Mouse (Mus musculus) right cerebral cortex, postnatal 14 days (tissue): ENCODE results near the gene Btbd9.
A peak's percentile ranks its signal among the peaks of the same experiment; 100 is the strongest.

Experiments
- DNase-seq: peaks from one replicate; pipeline ENCODE4 v3.0.0; 2022

Gene Btbd9

DNA sequence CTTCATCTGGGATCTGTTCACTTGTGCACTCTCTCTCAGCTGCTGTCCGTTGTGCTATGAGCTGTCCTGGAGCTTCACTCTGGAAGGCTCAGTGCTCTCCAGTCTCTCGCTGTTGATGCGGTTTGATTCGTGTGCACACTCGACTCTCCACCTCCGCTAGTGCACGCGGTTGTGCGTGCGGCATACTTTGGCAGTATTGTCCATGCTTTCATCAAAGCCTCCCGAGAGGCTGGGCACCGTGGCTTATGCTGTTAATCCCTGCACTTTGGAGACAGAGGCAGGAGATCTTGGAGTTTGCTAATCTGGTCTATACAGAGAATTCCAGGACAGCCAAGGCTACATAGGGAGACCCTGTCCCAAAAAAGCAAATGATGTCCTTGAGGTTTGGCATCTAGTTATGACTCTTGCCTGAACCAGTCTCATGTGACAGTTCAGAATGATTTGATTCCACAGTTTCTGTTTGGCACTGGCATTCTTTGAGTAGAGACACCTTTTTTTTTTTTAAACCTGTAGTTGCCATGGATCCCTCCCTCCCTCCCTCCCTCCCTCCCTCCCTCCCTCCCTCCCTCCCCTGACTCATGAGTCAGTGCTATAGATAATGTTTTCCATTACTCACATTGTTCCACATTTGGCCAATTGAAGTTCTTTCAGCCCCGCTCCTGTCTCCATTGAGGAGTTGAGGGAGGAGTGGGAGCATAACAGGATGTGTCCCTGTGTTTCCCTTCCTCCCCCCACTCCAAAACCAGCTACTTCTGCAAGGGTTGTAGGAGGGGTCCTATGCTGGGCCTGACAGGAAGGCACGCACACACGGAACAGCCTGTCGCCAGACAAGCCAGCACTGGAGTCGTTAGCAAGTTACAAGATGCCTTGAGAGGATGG is 379.6 kb downstream of the Btbd9 start:
- DNase-seq, result peak; percentile 22

DNA sequence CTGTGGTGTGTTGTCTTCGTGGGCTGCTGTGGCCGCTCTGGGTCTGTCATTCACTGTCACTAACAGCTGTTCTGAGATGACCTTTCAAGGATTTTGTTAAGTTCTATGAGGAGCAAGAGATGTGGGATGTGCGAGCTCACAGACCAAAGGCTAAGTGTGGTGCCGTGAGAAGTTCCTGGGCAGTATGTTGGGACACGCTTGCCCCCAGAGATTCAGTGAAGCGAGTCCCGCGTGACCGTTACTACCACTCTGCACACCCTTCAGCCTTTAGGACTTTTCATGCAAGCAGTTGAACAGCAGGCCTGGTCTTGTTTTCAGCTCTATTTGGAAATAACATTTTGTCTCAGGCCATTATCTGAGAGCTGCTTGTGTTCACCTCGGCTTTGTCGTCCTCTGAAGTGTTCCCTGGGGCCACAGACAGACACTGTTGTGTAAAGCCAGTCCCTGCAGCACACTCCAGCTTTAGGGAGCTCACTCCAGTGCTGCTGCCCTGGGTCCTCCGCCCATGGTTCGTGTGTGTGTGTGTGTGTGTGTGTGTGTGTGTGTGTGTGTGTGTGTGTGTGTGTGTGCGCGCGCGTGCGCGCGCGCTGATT is 380.6 kb downstream of the Btbd9 start:
- peak; percentile 4 for DNase-seq

DNA sequence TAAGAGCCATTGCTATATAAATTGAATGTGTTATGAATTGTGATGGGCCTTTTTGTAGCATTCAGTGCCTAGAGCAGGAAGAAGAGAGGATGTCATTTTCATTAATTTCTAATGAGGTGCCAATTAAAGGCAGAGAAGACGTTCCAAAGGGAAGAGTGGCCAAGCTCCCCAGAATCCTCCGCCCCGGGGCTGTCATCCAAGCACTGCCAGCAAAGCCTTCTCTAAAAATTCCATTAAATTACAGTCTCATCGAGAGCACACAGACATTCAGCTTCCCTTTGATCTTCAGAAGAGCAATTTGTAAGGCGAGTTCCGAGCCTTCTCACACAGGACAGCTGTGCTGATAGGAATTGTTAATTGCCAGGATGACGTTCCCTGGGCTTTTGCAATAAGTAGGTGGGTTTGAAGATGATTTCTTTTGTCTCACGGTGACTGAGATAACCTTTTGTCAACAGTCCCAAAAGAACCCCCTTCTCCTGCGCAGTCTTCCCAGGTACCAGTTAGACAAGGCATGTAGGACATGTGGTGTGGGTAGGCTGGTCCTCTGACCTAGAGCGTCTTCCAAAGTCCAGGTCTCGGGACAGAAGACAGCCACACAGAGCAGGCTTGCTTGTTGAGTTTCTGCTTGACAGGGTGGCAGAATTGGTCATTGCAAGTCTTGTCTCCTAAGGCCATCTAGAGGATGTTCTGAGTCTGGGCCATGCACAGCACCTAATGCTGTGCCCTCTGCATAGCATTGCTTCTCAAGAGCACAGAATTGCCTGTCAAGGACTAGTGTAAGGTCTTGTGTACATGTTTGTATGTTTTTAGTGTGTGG is 381.5 kb downstream of the Btbd9 start:
- peak; percentile 2 for DNase-seq

DNA sequence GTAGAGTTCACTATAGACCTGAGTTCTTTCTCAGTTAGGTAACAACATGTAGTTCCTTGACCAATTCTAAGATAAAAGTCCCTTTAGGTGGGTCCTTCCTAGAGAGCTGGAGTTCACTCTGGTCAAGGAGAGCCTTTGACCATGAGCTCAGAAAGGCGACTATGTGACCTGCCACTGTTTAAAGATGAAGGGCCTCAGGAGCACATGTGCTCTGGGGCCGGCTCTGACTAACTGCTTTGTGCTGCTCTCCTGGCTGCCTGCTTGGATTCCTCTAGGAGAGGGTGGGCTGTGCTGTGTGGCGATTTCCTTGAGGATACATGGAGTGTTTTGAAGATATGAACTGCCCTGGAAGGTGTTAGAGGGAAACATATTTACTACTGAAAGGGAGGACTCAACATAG is 382.2 kb downstream of the Btbd9 start:
- DNase-seq, result peak; percentile 3

DNA sequence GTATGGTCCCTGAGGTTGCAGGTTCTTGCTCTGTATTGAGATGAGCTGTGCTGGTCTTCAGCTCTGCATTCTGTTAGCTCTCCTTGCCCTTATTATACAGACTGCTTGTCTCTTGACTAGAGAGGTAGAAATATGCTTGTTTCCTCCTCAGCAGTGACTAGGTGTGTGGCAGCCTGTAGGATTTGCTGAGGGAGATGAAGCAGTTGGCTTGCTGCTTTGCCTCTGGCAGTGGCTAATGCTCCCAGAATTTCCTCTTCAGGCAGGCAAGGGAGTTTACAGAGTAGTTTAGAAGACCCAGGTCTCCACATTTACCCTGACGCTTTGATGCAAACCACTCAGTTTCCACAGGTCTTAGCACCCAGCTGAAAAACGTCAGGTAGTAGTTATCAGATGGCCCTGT is 382.7 kb downstream of the Btbd9 start:
- DNase-seq, result peak; percentile 2

DNA sequence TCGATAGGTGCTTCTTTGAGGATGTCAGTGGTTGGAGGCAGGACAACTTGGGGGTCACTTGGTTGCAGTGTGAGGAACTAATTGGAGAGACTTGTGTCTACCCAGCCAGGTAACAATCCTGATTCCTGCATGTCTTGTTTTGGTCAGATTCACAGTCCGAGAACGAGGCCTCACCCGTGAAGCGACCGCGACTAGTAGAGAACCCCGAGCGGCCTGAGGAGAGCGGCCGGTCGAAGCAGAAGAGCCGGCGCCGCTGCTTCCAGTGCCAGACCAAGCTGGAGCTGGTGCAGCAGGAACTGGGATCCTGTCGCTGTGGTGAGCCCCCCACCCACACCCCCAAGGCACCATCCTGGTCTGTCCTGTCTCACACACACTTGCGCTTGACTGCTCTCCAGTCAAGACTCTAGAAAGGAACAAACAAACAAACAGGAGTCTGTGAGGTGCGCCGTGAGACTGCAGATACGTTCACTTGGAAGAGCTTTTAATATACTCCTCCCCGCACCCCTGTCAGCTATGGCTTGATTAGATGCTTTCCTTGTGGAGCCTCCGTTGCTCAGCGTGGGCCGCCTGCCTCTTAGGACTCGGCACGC is 383.8 kb downstream of the Btbd9 start:
- peak; percentile 9 for DNase-seq

DNA sequence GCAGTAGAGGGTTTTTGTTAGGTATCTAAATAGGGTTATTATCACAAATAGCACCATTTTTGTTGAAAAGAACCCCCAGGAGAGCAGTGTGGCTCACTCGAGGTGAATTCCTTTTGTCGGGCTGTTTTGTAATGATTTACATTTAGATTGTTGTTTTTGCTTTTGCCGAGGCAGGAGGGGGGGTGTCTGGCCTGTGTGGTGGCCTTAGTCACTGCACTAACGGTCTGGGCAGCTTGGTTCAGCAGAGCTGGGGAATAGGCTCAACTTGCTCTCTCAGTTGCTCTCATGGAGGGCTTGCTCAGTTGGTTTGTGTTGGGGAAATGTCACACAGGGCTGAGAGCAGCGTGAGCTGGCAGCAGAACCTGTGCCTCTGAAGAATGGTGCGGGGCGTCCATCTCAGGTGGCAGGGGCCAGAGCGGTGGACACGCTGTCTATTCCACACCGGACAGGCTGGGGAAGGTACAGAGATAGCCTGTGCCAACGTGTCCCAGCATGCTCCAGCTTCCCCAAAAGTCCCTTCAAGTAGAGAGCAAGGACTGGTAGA is 385.1 kb downstream of the Btbd9 start:
- no peak for DNase-seq

DNA sequence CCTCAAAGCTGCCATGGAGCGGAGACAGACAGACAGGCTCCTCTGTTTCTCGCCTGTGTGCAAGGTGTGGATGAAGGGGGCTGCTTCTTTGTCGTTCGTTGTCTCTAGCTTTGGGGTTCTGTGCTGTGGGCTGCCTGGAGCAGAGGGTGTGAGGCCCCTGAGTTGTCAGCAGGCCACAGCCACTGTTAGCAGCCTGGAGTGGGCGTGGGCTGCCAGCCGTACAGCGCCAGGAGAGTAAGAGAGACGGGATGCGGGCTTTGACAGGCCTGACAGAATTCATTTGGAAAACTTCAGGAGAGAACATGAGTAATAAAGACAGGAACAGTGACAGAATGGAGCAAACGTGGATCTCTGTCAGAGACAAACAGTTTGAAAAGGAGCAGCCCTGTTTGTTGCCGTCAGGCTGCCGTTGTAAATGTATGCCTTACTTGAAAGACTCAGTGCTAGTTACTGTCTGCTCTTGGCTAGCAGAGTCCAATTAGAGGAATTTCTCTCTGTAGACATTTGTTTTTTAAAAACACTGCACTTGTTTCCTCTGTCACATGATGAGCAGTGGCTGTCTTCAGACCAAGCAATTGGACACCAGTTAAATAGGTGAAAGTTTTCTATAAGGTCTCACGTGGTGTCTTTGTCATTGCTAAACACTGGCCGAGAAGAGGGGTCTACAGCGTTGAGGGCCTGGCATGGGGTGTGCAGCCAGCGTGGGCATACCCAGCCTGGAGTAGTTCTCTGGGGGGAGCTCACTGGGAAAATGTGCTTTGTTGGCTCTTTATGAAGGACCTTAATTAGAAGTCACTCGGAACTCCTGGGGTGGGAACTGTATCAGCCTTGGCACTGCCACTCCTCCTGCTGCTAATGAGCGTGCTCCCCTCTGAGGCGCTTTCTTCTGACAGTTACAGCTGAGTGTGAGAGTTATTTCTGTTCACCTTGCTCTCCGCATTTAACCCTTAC is 388.0 kb downstream of the Btbd9 start:
- DNase-seq, result no peak

DNA sequence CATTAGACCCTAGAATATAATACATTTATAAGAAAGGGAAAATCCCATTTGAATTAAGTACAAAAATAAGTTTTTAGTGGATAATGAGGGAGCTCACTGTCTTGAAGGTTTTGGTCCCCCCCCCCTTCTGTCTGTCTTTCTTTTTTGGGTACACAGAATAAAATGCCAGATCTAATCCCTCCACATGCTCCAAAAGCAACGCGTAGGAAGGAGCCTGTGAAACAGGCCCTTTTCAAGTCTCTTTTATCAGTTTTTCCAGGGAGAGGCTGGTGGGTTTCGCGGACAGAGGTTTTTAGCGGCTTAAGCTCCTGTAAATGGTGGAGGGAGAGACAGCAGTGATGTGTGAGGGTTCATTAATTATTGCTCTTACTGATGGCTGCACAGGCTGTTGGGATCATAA is 388.7 kb downstream of the Btbd9 start:
- no peak for DNase-seq

DNA sequence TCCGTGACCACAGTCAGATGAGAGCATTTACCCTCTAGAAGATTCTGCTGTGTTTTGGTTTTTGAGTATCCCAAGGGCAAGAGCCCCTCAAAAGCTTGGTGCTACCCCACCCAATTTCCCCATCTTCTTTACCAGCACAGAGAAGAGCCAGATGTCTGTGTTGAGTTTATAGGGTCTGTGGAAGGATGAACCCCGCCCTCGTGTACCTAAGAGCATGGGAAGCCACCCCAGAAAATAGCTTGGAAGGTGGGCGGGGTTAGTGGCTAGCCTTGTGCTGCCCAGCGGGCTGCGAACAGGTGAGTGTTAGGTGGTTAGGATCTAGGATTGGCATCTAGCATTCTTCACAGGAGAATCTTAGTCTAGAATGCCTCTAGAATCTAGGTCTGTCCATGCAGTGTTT is 389.1 kb downstream of the Btbd9 start:
- DNase-seq, result no peak

DNA sequence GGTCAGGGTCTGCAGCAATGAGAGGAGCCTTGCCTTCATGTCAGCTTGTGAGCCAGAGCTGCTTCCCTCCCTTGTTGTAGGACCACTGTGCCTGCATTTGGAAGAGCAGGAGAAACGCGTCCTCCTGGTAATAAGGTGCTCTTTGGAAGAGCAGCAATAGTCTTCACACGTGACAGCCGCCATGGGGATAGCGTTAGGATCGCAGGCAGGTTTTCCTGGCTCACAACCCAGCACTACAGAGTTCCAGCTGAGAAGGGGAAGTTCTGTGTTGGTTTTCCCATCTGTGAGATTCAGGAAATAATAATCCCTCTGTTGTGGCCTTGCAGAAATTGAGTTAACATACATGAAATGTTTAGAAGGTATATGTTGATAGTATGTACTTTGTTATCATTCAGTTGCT is 392.7 kb downstream of the Btbd9 start:
- no peak for DNase-seq

DNA sequence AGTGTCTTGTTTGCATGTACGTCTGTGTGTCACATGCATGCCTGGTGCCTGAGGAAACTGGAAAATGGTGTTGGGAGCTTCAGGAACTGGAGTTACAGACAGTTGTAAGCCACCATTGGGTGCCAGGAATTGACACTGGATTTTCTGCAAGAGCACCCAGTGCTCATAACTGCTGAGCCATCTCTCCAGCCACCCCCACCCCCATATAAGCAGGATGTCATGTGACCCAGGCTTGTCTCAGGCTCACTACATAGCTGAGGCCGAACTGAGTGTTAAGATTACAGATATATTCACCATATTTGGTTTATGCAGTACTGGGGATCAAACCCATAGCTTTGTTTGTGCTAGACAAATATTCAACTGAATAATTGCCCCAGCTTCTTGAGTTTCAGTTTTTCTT is 394.2 kb downstream of the Btbd9 start:
- DNase-seq, result no peak

DNA sequence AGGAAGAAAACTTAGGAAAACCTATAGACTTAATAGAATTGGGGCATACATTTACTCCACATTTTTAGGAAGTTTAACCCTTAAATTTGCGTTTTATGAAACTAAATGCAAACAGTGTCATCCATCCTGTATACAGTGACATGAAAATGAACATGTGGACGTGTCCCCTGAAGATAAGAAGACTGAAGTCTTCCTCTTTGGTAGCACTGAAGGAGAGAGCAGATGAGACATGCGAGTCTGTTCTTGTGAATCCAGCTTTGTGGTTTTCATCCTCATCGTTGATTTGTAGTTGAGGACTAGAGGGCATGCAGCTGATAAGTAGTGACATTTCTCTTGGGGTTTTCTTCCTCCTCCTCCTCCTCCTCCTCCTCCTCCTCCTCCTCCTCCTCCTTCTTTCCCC is 394.7 kb downstream of the Btbd9 start:
- no peak for DNase-seq

DNA sequence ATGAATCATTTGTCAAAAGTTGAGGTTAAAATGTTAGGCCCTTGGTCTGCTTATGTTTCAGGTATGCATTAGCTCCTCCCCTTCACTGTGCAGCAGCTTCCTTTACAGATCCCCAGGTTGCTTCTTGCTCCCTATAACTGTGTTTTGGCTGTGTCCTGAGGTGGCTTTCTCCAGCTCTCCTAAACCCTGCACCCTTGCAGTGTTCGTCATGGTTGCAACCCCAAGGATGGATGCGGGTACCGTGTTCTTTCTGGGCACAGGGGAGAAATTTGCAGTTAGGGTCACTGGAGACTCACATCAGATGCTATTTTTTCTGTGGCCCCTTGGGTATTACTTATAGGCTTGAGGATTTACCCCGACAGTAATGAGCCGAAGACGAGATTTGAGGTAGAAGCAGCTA is 396.1 kb downstream of the Btbd9 start:
- no peak for DNase-seq

DNA sequence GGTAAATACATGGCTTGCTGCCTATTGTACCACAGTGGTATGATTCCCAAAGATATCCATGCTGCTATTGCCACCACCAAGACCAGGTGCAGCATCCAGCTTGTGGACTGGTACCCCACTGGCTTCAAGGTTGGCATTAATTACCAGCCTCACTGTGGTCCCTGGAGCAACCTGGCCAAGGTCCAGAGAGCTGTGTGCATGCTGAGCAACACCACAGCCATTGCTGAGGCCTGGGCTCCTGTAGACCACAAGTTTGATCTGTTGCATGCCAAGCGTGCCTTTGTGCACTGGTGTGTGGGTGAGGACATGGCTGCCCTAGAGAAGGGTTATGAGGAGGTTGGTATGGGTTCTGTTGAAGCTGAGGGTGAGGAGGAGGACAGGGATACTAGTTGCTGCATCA is 397.9 kb downstream of the Btbd9 start:
- no peak for DNase-seq

DNA sequence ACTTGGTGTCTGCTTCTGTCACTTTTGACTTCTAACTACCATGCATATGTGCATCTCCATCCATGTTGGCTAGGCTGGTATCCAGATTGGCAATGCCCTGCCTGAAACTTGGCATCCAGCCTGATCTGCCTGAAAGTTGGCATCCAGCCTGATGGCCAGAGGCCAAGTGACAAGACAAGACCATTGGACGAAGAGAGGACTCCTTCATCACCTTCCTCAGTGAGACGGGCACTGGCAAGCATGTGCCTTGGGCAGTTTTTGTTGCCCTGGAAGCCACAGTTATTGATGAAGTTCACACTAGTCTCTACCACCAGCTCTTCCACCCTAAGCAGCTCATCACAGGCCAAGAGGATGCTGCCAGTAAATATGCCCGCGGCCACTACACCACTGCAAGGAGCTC is 398.9 kb downstream of the Btbd9 start:
- no peak for DNase-seq
